Mouse (Mus musculus): ENCODE measurements around the gene Scml4. TPM values are rescaled to one million over a fixed set of nuclear protein-coding genes. Genes with fewer than 3 reads are reported as not detected.
A peak's percentile ranks its signal among the peaks of the same experiment; 100 is the strongest.

Gene Scml4
- total RNA-seq (2021): 1 to 10 TPM; 7.7 to 8.4 TPM

DNA sequence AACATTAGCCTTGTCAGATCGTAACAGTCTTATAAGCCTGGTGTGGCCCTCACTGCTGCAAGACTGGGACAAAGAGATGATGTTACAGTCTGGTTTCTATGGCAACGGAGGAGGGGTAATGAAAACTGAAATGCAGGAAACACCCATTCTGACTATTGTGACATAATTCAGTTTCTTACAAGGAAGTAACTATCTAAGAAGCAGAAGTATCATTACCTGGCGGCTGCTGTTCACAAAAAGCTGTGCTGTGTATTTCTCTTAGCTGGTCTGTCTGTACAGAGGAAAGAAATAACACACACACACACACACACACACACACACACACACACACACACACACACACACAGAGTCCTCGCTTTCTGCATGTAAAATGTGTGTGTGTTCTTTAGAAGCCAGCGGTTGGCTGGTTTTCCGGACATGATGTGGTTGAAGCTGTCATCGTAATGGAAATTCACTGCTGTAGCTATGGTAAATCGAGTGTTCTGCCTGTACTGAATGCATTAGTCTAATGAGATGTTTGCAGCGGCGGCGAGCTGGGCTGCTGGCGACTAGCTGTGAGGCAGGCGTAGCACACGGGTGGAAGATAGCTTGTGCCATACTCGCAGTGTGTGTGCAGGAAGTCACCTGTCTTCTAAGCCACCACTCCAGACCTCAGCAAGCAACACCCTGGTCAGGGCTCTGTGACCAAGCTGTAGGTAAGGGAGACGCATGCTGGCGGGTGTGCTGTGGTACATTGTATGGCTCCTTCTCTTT is at the start of gene Scml4:
Gene Scml4, plus strand, starts transcription at position 212 of the 753 bp plus-strand sequence.
- intact Hi-C loops (cut with DNase I): no loop called here
- DNase-seq (ENCODE audit: extremely low spot score in 1 of 2, low spot score in 2 of 2): peak in 1 of 2 experiments; percentile 45

DNA sequence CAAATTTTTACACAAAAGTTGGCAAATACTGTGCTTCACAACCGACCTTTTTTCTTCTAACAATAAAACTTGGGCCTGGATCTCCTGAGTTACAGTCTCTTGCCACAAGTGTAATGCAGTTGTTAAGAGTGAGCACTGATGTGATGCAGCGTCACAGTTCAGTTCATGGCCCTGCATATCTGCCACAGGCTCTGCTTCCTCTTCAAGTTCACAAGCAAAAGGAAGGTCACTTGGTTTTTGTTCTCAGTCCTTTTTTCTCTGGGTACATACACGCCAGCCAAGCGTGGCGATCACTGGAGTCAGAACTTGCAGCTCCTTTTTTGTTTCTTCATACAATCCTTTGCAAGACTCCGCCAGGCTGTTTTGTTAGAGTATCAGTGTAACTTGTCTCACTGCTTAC is 34.2 kb upstream of the Scml4 start:
- DNase-seq (ENCODE audit: extremely low spot score in 1 of 2, low spot score in 2 of 2): no peak
- intact Hi-C loops (cut with DNase I): no loop called here

DNA sequence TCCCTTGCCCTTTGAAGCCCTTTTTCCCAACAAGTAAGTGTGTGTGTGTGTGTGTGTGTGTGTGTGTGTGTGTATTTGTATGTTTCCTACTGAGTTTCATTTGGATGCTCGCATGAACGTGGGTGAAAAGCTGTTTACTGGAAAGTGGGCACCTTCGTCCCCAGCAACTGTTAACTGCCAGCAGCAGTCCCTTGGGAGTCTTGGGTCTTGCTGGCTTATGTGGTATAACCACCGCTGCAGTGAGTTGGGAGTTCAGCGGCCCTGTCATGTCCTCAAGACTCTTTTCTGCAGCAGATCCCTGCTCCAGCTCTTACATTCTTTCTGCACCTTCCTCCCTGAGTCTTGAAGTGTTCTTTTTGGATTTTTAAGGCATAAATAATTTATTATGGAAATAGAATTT is 33.0 kb upstream of the Scml4 start:
- intact Hi-C loops (cut with DNase I): no loop called here

DNA sequence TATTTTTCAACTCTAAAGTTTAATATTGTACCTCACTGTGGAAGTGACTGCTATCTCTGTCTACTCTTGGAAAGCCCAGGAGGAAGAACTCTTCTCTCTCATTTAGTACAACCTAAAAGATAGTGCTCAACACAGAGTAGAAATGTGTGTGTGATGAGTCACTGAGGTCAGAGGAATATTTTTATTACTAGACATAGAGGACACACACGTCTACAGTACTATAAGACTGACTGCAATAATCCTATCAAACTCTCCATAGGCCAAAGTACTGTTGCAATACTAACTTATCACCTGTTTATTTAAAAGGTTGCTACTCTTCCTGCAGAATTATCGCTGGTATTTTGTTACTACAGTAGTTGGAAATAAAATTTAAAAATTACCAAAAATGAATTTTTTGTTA is 30.2 kb upstream of the Scml4 start:
- no peak for DNase-seq (ENCODE audit: extremely low spot score in 1 of 2, low spot score in 2 of 2)
- intact Hi-C loops (cut with DNase I): no loop called here

More for the DNA sequence above, 33.0 kb upstream of the Scml4 start:
- no peak for DNase-seq (ENCODE audit: extremely low spot score in 1 of 2, low spot score in 2 of 2)

DNA sequence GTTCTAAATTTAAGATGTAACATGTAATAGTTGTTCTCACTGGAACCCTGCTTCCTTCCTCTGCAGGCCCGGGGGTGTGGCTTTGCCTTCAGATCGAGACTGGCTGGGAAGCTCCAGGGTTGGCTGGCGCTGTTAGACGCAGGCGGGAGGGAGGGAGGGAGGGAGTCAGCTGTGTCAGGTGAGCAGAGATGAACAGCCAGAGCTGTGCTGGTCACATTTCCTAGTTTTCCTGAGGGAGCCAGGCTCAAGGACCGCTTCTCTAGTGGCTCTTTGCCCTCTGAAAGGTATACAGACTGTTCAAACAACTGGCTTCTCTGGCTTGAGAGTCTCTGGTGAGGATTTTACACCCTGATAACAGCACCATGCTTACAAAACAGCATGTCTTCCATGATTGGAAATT is 29.8 kb upstream of the Scml4 start:
- intact Hi-C loops (cut with DNase I): no loop called here
- no peak for DNase-seq (ENCODE audit: extremely low spot score in 1 of 2, low spot score in 2 of 2)

GRCm38 (mm10) chr10:42832677-42833076 is 27.5 kb upstream of the Scml4 start:
- intact Hi-C loops (cut with DNase I): no loop called here
- no peak for DNase-seq (ENCODE audit: extremely low spot score in 1 of 2, low spot score in 2 of 2)

DNA sequence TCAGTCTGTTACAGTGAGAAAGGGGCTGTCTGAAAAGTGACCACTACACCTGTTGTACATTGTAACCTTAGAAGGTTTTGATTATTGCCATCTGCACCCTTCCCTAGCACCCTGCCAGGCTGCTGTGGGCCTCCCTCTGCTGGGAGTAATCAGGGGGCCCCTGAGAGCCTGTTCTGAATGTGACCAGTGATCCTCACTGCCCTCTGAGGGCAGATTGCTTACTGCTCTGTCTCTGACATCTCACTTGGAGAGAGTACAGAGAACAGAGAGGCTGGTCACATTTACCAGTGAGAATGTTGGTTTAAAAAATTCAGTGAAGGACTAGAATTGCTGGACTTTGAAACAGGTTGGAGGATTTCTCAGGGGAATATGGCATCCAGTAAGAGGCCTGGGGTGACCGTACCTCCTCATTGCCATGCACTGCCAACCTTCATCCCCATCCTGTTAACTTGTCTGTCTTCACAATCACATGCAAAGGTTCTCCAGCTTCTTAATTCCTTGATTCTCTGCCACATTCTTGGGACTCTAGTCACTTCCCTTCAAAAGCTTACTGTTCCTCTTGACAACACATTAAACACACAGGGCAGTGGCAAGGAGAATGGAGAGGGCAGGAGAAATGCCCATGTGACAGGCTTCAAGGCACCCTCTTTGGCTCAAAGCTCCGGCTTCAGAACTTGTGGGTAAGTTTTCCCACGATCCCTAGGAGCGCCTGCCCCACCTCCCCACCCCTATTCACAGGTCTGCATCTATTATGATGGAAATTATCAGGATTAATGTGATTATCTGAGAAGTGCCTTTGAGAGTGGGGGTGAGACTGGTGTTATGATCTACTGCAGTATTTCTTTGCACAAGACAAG is 26.1 kb upstream of the Scml4 start:
- peak in 1 of 2 experiments; percentile 30 for DNase-seq (ENCODE audit: extremely low spot score in 1 of 2, low spot score in 2 of 2)
- intact Hi-C loops (cut with DNase I): no loop called here

GRCm38 (mm10) chr10:42838106-42838505 is 22.1 kb upstream of the Scml4 start:
- no peak for DNase-seq (ENCODE audit: extremely low spot score in 1 of 2, low spot score in 2 of 2)
- intact Hi-C loops (cut with DNase I): no loop called here

GRCm38 (mm10) chr10:42838736-42839135 is 21.4 kb upstream of the Scml4 start:
- intact Hi-C loops (cut with DNase I): no loop called here
- DNase-seq (ENCODE audit: extremely low spot score in 1 of 2, low spot score in 2 of 2): no peak

- intact Hi-C loops (cut with DNase I): no loop called here
- no peak for DNase-seq (ENCODE audit: extremely low spot score in 1 of 2, low spot score in 2 of 2)
Observed at GRCm38 (mm10) chr10:42840036-42840435, 20.1 kb upstream of the Scml4 start.

- intact Hi-C loops (cut with DNase I): loop anchor here (2.0 kb wide), 1 partner anchor 101 kb away; no protein-coding TSS in a partner anchor
Observed at GRCm38 (mm10) chr10:42841531-42842195, 18.5 kb upstream of the Scml4 start.

GRCm38 (mm10) chr10:42842358-42842757 is 17.8 kb upstream of the Scml4 start:
- DNase-seq (ENCODE audit: extremely low spot score in 1 of 2, low spot score in 2 of 2): peak in 1 of 2 experiments; percentile 84
- intact Hi-C loops (cut with DNase I): loop anchor here (2.0 kb wide), 1 partner anchor 100 kb away; no protein-coding TSS in a partner anchor

More at GRCm38 (mm10) chr10:42841531-42842195, 18.5 kb upstream of the Scml4 start:
- DNase-seq (ENCODE audit: extremely low spot score in 1 of 2, low spot score in 2 of 2): no peak

DNA sequence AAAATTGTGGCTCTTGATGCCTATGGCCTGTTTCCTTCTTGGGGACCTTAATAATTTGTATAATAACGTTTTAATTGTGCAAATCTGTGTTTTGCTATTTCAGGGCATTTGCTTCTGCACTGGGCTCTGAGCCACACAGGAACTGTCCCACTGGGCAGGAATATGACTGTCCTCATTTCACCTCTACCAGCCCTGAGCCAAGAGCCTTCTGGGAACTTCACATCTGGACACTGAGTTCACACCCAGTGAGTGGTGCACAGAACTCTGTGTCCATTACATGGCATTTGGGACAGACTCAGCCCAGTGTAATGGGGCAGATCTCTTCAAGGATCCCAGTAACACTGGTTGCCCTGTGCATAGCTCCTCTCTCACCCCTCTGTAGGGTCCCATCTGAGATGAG is 16.8 kb upstream of the Scml4 start:
- intact Hi-C loops (cut with DNase I): loop anchor here (2.0 kb wide), 1 partner anchor 99 kb away; no protein-coding TSS in a partner anchor
- peak in 1 of 2 experiments; percentile 40 for DNase-seq (ENCODE audit: extremely low spot score in 1 of 2, low spot score in 2 of 2)

DNA sequence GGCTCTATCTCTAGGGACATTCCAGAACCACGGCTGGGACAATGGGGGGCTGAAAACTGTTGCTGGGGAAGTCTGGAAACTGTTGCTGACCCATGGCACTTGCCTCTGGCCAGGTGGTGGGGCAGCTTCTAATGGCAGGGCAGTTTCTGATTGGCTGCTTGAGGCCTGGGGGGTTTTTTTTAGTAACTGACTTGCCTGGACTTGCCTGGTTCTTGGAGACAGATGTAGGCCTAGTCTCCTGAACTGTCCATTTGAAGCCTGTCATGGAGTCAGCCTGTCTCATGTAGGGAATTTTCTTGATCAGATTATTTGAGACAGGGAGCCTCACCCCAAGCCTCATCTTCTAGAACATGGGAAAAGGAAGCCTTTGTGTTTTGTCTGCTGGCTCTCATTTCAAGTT is 14.7 kb upstream of the Scml4 start:
- intact Hi-C loops (cut with DNase I): no loop called here
- peak in 1 of 2 experiments; percentile 12 for DNase-seq (ENCODE audit: extremely low spot score in 1 of 2, low spot score in 2 of 2)

- intact Hi-C loops (cut with DNase I): no loop called here
- peak in 1 of 2 experiments; percentile 17 for DNase-seq (ENCODE audit: extremely low spot score in 1 of 2, low spot score in 2 of 2)
Observed at GRCm38 (mm10) chr10:42848179-42849080, 11.7 kb upstream of the Scml4 start.

GRCm38 (mm10) chr10:42849081-42849400 is 11.1 kb upstream of the Scml4 start:
- intact Hi-C loops (cut with DNase I): no loop called here
- DNase-seq (ENCODE audit: extremely low spot score in 1 of 2, low spot score in 2 of 2): no peak

GRCm38 (mm10) chr10:42854838-42855237 is 5.3 kb upstream of the Scml4 start:
- no peak for DNase-seq (ENCODE audit: extremely low spot score in 1 of 2, low spot score in 2 of 2)
- intact Hi-C loops (cut with DNase I): no loop called here

DNA sequence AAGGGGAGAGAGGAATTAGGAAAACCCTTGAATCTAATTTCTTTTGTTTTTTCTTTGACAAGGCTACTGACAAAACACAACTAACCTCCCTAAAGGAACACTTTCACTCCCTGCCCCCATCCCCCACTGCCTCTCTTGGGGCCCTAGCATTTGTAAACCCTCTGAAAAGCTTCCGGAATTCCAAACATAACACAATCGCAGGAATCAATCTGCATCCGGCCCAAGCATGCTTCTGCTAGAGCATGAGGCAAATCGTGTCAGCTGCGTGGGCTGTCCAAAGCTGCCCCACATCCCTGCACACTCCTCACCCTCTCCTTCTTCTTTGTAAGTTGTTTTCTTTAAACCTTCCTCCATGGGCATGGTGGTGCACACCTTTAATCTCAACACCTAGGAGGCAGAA is 4.9 kb upstream of the Scml4 start:
- DNase-seq (ENCODE audit: extremely low spot score in 1 of 2, low spot score in 2 of 2): peak in 1 of 2 experiments; percentile 71
- intact Hi-C loops (cut with DNase I): no loop called here

All from left cerebral cortex, postnatal 10 days (tissue).